Mouse (Mus musculus) ovary, postnatal 10 days (tissue): Measurements from ENCODE around the gene Gm525.

Experiments used
- DNase-seq: peaks from one replicate; pipeline ENCODE4 v3.0.0; 2022; ENCODE audit warnings: low spot score

Gene Gm525

GRCm38 (mm10) chr11:89098083-89098835 lies 24.6 kb downstream of the Gm525 start:
- DNase-seq: no peak

- no peak for DNase-seq
These were observed 25.3 kb downstream of the Gm525 start for GRCm38 (mm10) chr11:89098930-89099329.

GRCm38 (mm10) chr11:89100403-89100802 lies 26.8 kb downstream of the Gm525 start:
- peak; percentile 80 for DNase-seq

GRCm38 (mm10) chr11:89100826-89101321 lies 27.2 kb downstream of the Gm525 start:
- DNase-seq: no peak

GRCm38 (mm10) chr11:89103166-89103565 lies 29.5 kb downstream of the Gm525 start:
- no peak for DNase-seq

GRCm38 (mm10) chr11:89105211-89105610 lies 31.6 kb downstream of the Gm525 start:
- DNase-seq: no peak

GRCm38 (mm10) chr11:89105823-89106222 lies 32.2 kb downstream of the Gm525 start:
- DNase-seq: no peak

GRCm38 (mm10) chr11:89107180-89107807 lies 33.7 kb downstream of the Gm525 start:
- DNase-seq: no peak

- DNase-seq: no peak
These were observed 50.8 kb downstream of the Gm525 start for GRCm38 (mm10) chr11:89124411-89124810.

GRCm38 (mm10) chr11:89130856-89131255 lies 57.2 kb downstream of the Gm525 start:
- no peak for DNase-seq

- no peak for DNase-seq
These were observed 58.8 kb downstream of the Gm525 start for GRCm38 (mm10) chr11:89132406-89132805.

GRCm38 (mm10) chr11:89134211-89134610 lies 60.6 kb downstream of the Gm525 start:
- DNase-seq: no peak

- DNase-seq: no peak
These were observed 64.3 kb downstream of the Gm525 start for GRCm38 (mm10) chr11:89137915-89138314.
